Comparison of ENCODE assay signal across 8 mouse cellular contexts in genomic region chr17:69157809-69158185, GRCm38 (mm10).
DNase-seq lines count a peak whose midpoint lies in the region; ATAC-seq and TF ChIP-seq lines count a peak whose summit lies in the region.

No protein-coding gene starts in this region.

- DNase-seq in heart, adult 2 months, result no peak
- DNase-seq in heart, postnatal 10 days, result no peak
- DNase-seq in embryo, embryonic 10 days (ENCODE audit: low spot score), result peak; percentile 49
- DNase-seq in adrenal gland, adult 8-10 months, result no peak
- no peak for DNase-seq in thymus, postnatal 0 days (ENCODE audit: low spot score)
- DNase-seq in frontal cortex, postnatal 14 days (ENCODE audit: low spot score in 2 of 2), result no peak

- intact Hi-C loops in heart, adult 2 months (cut with DNase I), result loop anchor here (10.0 kb wide), 2 partner anchors 97 to 187 kb away; no protein-coding TSS in a partner anchor
- intact Hi-C loops in heart, postnatal 10 days (cut with DNase I), result loop anchor here (1.0 to 10.0 kb wide), 3 partner anchors 12 to 187 kb away; no protein-coding TSS in a partner anchor

- no peaks in the 10 kb centered on the region for H3K9me3 ChIP-seq in hindbrain, embryonic 12.5 days (replicated peaks)
- H3K9me3 ChIP-seq in midbrain, embryonic 12.5 days, result no peaks in the 10 kb centered on the region

- no peak for TF ChIP-seq EP300 in heart, adult 2 months (IDR thresholded peaks at IDR 0.05; ENCODE audit: insufficient read depth, low read depth, low read length)

- H3K79me2 ChIP-seq in heart, adult 2 months (replicated peaks; ENCODE audit: control insufficient read depth, insufficient read depth, low read length), result no peaks in the 10 kb centered on the region

- peaks cover 1% of the 10 kb centered on the region; the same call in 1 of the 2 replicates for H3K4me1 ChIP-seq in heart, adult 2 months (ENCODE audit: control insufficient read depth, insufficient read depth, low read length)
- H3K4me1 ChIP-seq in hindbrain, embryonic 12.5 days, result peaks cover 11% of the 10 kb centered on the region; the same call in 1 of the 2 replicates
- H3K4me1 ChIP-seq in midbrain, embryonic 12.5 days, result peaks cover 9% of the 10 kb centered on the region

- TF ChIP-seq CTCF in heart, adult 2 months (IDR thresholded peaks at IDR 0.05), result no peak

- peak overlapping the region; percentile 72; the same call in 1 of the 2 replicates for H3K4me3 ChIP-seq in heart, adult 2 months
- H3K4me3 ChIP-seq in hindbrain, embryonic 12.5 days, result peak overlapping the region; percentile 70
- peak overlapping the region; percentile 87 for H3K4me3 ChIP-seq in midbrain, embryonic 12.5 days

- peaks cover 6% of the 10 kb centered on the region for H3K27me3 ChIP-seq in heart, adult 2 months (ENCODE audit: control insufficient read depth, insufficient read depth, low read length)
- no peaks in the 10 kb centered on the region; the same call in 1 of the 2 replicates for H3K27me3 ChIP-seq in hindbrain, embryonic 12.5 days
- H3K27me3 ChIP-seq in midbrain, embryonic 12.5 days, result no peaks in the 10 kb centered on the region

- peak overlapping the region; percentile 88 for H3K4me2 ChIP-seq in hindbrain, embryonic 12.5 days (replicated peaks)
- peak overlapping the region; percentile 92 for H3K4me2 ChIP-seq in midbrain, embryonic 12.5 days (replicated peaks)

- H3K27ac ChIP-seq in heart, adult 2 months, result no peak overlapping the region
- no peak overlapping the region for H3K27ac ChIP-seq in hindbrain, embryonic 12.5 days
- no peak overlapping the region for H3K27ac ChIP-seq in midbrain, embryonic 12.5 days (replicated peaks)

- H3K9ac ChIP-seq in heart, adult 2 months (ENCODE audit: low read depth, low read length), result peak overlapping the region; percentile 6; the same call in 1 of the 2 replicates
- peak overlapping the region; percentile 85 for H3K9ac ChIP-seq in hindbrain, embryonic 12.5 days
- peak overlapping the region; percentile 90 for H3K9ac ChIP-seq in midbrain, embryonic 12.5 days (replicated peaks)

- TF ChIP-seq POLR2A in heart, adult 2 months (IDR thresholded peaks at IDR 0.05; ENCODE audit: insufficient read depth, low read depth, low read length), result no peak

- WGBS in heart, adult 2 months, result 19% methylated on average over 11 of the region's 11 CpGs
- WGBS in hindbrain, embryonic 12.5 days, result 7% methylated on average over 11 of the region's 11 CpGs
- 10% methylated on average over 11 of the region's 11 CpGs for WGBS in midbrain, embryonic 12.5 days

- 0 out of 2 replicates have a peak, but pooled peaks have one; percentile 20 for ATAC-seq in hindbrain, embryonic 12.5 days (ENCODE audit: low FRiP score)
- ATAC-seq in midbrain, embryonic 12.5 days (ENCODE audit: low FRiP score, low read depth), result no peak

- no peaks in the 10 kb centered on the region for H3K36me3 ChIP-seq in heart, adult 2 months (ENCODE audit: control insufficient read depth, insufficient read depth, low read length)
- no peaks in the 10 kb centered on the region for H3K36me3 ChIP-seq in hindbrain, embryonic 12.5 days
- H3K36me3 ChIP-seq in midbrain, embryonic 12.5 days, result no peaks in the 10 kb centered on the region

Comparison
In these comparisons a context has a peak if more than half of its experiments do, and no peak if none do; other contexts are left out.
1. H3K9ac ChIP-seq: peak in every context shown above with its lines; median percentile 90 in midbrain, embryonic 12.5 days; 85 in hindbrain, embryonic 12.5 days; 6 in heart, adult 2 months.